Comparison of ENCODE assay signal across 9 mouse cellular contexts in the genomic region with DNA sequence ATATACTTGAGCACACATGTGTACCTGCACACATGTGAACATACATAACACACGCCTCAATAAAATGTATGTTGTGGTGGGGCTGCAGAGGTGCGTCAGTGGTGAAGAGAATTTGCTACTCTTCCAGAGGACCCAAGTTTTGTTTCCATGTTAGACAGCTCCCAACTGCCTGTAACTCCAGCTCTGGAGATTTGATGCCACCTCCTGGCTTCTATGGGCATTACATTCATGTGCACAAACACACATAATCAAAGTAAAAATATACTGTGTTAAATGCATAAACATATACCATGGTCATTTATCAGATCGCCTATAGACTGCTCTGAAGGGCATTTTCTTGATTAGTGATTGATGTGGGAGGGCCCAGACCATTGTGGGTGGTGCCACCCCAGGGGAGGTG. TPM values are rescaled to one million over a fixed set of nuclear protein-coding genes. Genes with fewer than 3 reads are reported as not detected.
DNase-seq lines count a peak whose midpoint lies in the region; ATAC-seq lines count a peak whose summit lies in the region.
"Had no signal": no experiment of that assay in that cellular context is flagged by ENCODE, and none has a peak within 500 bp of the region (broad histone marks: within the 10 kb centered on the region; RNA-seq: fewer than 3 reads in every experiment).

No protein-coding gene starts in this region.

- 64% methylated on average over 3 of the region's 3 CpGs for WGBS in kidney, embryonic 14.5 days
- WGBS in limb, embryonic 15.5 days = 58% methylated on average over 3 of the region's 3 CpGs

- peaks cover 9% of the 10 kb centered on the region; the same call in 1 of the 2 replicates for H3K4me1 ChIP-seq in kidney, embryonic 14.5 days (ENCODE audit: control insufficient read depth, insufficient read depth, low read length)
- H3K4me1 ChIP-seq in limb, embryonic 15.5 days = peaks cover 4% of the 10 kb centered on the region; the same call in 1 of the 2 replicates

- H3K27ac ChIP-seq in kidney, embryonic 14.5 days (ENCODE audit: low read depth, low read length) = no peak overlapping the region
- H3K27ac ChIP-seq in limb, embryonic 15.5 days = no peak overlapping the region

- H3K4me2 ChIP-seq in kidney, embryonic 14.5 days (replicated peaks; ENCODE audit: low read depth, low read length) = no peak overlapping the region
- no peak overlapping the region for H3K4me2 ChIP-seq in limb, embryonic 15.5 days

- no peak overlapping the region for H3K4me3 ChIP-seq in kidney, embryonic 14.5 days (ENCODE audit: low read length)
- no peak overlapping the region for H3K4me3 ChIP-seq in limb, embryonic 15.5 days

- ATAC-seq in kidney, embryonic 14.5 days (ENCODE audit: low FRiP score, low TSS enrichment) = 0 out of 2 replicates have a peak, but pooled peaks have one; percentile 18
- peak; percentile 31; the same call in 1 of the 2 replicates for ATAC-seq in limb, embryonic 15.5 days (ENCODE audit: insufficient number of reproducible peaks, low FRiP score, low TSS enrichment, low read depth)
- peak; percentile 30; the same call in 1 of the 2 replicates for ATAC-seq in neutrophil, adult 5-6 weeks (ENCODE audit: extremely low read depth, insufficient number of reproducible peaks, low FRiP score, poor library complexity, severe bottlenecking)

- DNase-seq in ovary, postnatal 36 days (ENCODE audit: low spot score) = peak; percentile 15
- no peak for DNase-seq in ovary, adult 18-20 months (ENCODE audit: low spot score)
- DNase-seq in brain, adult 2 months (ENCODE audit: low read depth, low spot score) = peak; percentile 80
- DNase-seq in fibroblast of lung, adult 2 months (ENCODE audit: low read depth) = peak; percentile 24
- peak; percentile 73 for DNase-seq in thymus, postnatal 4 days

- peaks cover 8% of the 10 kb centered on the region for H3K36me3 ChIP-seq in kidney, embryonic 14.5 days (ENCODE audit: control insufficient read depth, insufficient read depth, low read length)
- H3K36me3 ChIP-seq in limb, embryonic 15.5 days = peaks cover 3% of the 10 kb centered on the region; the same call in 1 of the 2 replicates

- no peak overlapping the region for H3K9ac ChIP-seq in kidney, embryonic 14.5 days (ENCODE audit: low read depth, low read length)
- no peak overlapping the region for H3K9ac ChIP-seq in limb, embryonic 15.5 days

- H3K27me3 ChIP-seq in kidney, embryonic 14.5 days (ENCODE audit: control insufficient read depth, insufficient read depth, low read length) = no peaks in the 10 kb centered on the region
- H3K27me3 ChIP-seq in limb, embryonic 15.5 days = no peaks in the 10 kb centered on the region

- H3K9me3 ChIP-seq in kidney, embryonic 14.5 days (ENCODE audit: control insufficient read depth, low read length) = no peaks in the 10 kb centered on the region
- H3K9me3 ChIP-seq in limb, embryonic 15.5 days = no peaks in the 10 kb centered on the region

RNA-seq across cellular contexts. Expression of a gene that starts 2.2 kb away (rescaled TPM):
- 0.97 TPM in 1 of 2 replicates, not detected in the other for polyA plus RNA-seq in kidney, embryonic 14.5 days (2014; fragmentation: Nextera tagmentation; extraction: Ambion mirVana)
- polyA plus RNA-seq in limb, embryonic 15.5 days (2015; fragmentation: Nextera tagmentation; extraction: Ambion mirVana) = 0.88 and 1.5 TPM in 2 replicates
- 2.1 TPM in 1 of 2 replicates, not detected in the other for total RNA-seq in neutrophil, adult 5-6 weeks (2017)
- polyA plus RNA-seq: large intestine, adult 2 months had no signal

RNA-seq across cellular contexts. Expression of a gene that starts 2.3 kb away (rescaled TPM):
- polyA plus RNA-seq in kidney, embryonic 14.5 days (2014; fragmentation: Nextera tagmentation; extraction: Ambion mirVana) = 64.3 and 91.9 TPM in 2 replicates
- 50.9 and 57.7 TPM in 2 replicates for polyA plus RNA-seq in limb, embryonic 15.5 days (2015; fragmentation: Nextera tagmentation; extraction: Ambion mirVana)
- 86.4 and 96.5 TPM in 2 replicates for total RNA-seq in neutrophil, adult 5-6 weeks (2017)
